In genomic region chr13:34287601-34288083, GRCm38 (mm10) we compare ENCODE assay signal across 9 mouse cellular contexts. TPM values are rescaled to one million over a fixed set of nuclear protein-coding genes. Genes with fewer than 3 reads are reported as not detected.
A peak's percentile ranks its signal among the peaks of the same experiment; 100 is the strongest.
DNase-seq lines count a peak whose midpoint lies in the region; ATAC-seq and TF ChIP-seq lines count a peak whose summit lies in the region.
"Had no signal": no experiment of that assay in that cellular context is flagged by ENCODE, and none has a peak within 500 bp of the region (broad histone marks: within the 10 kb centered on the region; RNA-seq: fewer than 3 reads in every experiment).

No protein-coding gene starts in this region.

- TF ChIP-seq EP300 in heart, adult 2 months (IDR thresholded peaks at IDR 0.05; ENCODE audit: insufficient read depth, low read depth, low read length) = no peak

- peak overlapping the region; percentile 33; the same call in 1 of the 2 replicates for H3K4me2 ChIP-seq in heart, embryonic 11.5 days
- 0 out of 2 replicates have a peak overlapping the region, but pooled peaks have one; percentile 22 for H3K4me2 ChIP-seq in hindbrain, embryonic 12.5 days (replicated peaks)
- H3K4me2 ChIP-seq in midbrain, embryonic 13.5 days (replicated peaks) = peak overlapping the region; percentile 11

- H3K79me2 ChIP-seq in heart, adult 2 months (replicated peaks; ENCODE audit: control insufficient read depth, insufficient read depth, low read length) = no peaks in the 10 kb centered on the region

- H3K27me3 ChIP-seq in heart, embryonic 11.5 days (ENCODE audit: control insufficient read depth, insufficient read depth, low read length) = no peaks in the 10 kb centered on the region
- H3K27me3 ChIP-seq in heart, adult 2 months (ENCODE audit: control insufficient read depth, insufficient read depth, low read length) = no peaks in the 10 kb centered on the region
- H3K27me3 ChIP-seq in hindbrain, embryonic 12.5 days = no peaks in the 10 kb centered on the region
- H3K27me3 ChIP-seq in midbrain, embryonic 13.5 days = no peaks in the 10 kb centered on the region

- no peak overlapping the region for H3K4me3 ChIP-seq in heart, embryonic 11.5 days (ENCODE audit: low read depth, low read length)
- no peak overlapping the region for H3K4me3 ChIP-seq in heart, adult 2 months
- H3K4me3 ChIP-seq in hindbrain, embryonic 12.5 days = no peak overlapping the region
- no peak overlapping the region for H3K4me3 ChIP-seq in midbrain, embryonic 13.5 days (replicated peaks)

- no peaks in the 10 kb centered on the region for H3K9me3 ChIP-seq in heart, embryonic 11.5 days (replicated peaks; ENCODE audit: control insufficient read depth, low read length)
- H3K9me3 ChIP-seq in hindbrain, embryonic 12.5 days (replicated peaks) = no peaks in the 10 kb centered on the region
- H3K9me3 ChIP-seq in midbrain, embryonic 13.5 days = no peaks in the 10 kb centered on the region

- TF ChIP-seq POLR2A in heart, adult 2 months (IDR thresholded peaks at IDR 0.05; ENCODE audit: insufficient read depth, low read depth, low read length) = no peak

- intact Hi-C loops in heart, adult 2 months (cut with DNase I) = no loop called here

- no peak overlapping the region for H3K9ac ChIP-seq in heart, embryonic 11.5 days (ENCODE audit: low read depth, low read length)
- H3K9ac ChIP-seq in heart, adult 2 months (ENCODE audit: low read depth, low read length) = no peak overlapping the region
- H3K9ac ChIP-seq in hindbrain, embryonic 12.5 days = no peak overlapping the region
- H3K9ac ChIP-seq in midbrain, embryonic 13.5 days (replicated peaks) = no peak overlapping the region

- WGBS in heart, embryonic 11.5 days (ENCODE audit: insufficient replicate concordance) = 30% methylated on average over 9 of the region's 9 CpGs
- WGBS in heart, adult 2 months = 48% methylated on average over 9 of the region's 9 CpGs
- WGBS in hindbrain, embryonic 12.5 days = 2% methylated on average over 9 of the region's 9 CpGs
- 2% methylated on average over 9 of the region's 9 CpGs for WGBS in midbrain, embryonic 13.5 days

- 0 out of 2 replicates have a peak, but pooled peaks cover 4% of the 10 kb centered on the region for H3K4me1 ChIP-seq in heart, embryonic 11.5 days (ENCODE audit: control insufficient read depth, insufficient read depth, low read length)
- no peaks in the 10 kb centered on the region; the same call in 1 of the 2 replicates for H3K4me1 ChIP-seq in heart, adult 2 months (ENCODE audit: control insufficient read depth, insufficient read depth, low read length)
- H3K4me1 ChIP-seq in hindbrain, embryonic 12.5 days = peaks cover 22% of the 10 kb centered on the region
- H3K4me1 ChIP-seq in midbrain, embryonic 13.5 days (replicated peaks) = peaks cover 38% of the 10 kb centered on the region

- TF ChIP-seq CTCF in heart, adult 2 months (IDR thresholded peaks at IDR 0.05) = no peak

- no peak overlapping the region for H3K27ac ChIP-seq in heart, embryonic 11.5 days (ENCODE audit: low read depth, low read length)
- H3K27ac ChIP-seq in heart, adult 2 months = no peak overlapping the region
- peak overlapping the region; percentile 64 for H3K27ac ChIP-seq in hindbrain, embryonic 12.5 days
- H3K27ac ChIP-seq in midbrain, embryonic 13.5 days = peak overlapping the region; percentile 75

- DNase-seq in heart, adult 2 months = no peak
- peak; percentile 82 for DNase-seq in ZHBTc4 (ENCODE audit: low read depth, low spot score)
- no peak for DNase-seq in cerebellum, adult 11-12 months
- no peak for DNase-seq in testis, postnatal 10 days (ENCODE audit: low spot score)
- no peak for DNase-seq in urinary bladder, adult 2 months (ENCODE audit: low spot score)
- DNase-seq: layer of hippocampus, adult 9-11 months had no signal

- no peaks in the 10 kb centered on the region for H3K36me3 ChIP-seq in heart, embryonic 11.5 days (ENCODE audit: control insufficient read depth, insufficient read depth, low read length)
- no peaks in the 10 kb centered on the region for H3K36me3 ChIP-seq in heart, adult 2 months (ENCODE audit: control insufficient read depth, insufficient read depth, low read length)
- H3K36me3 ChIP-seq in hindbrain, embryonic 12.5 days = no peaks in the 10 kb centered on the region
- no peaks in the 10 kb centered on the region for H3K36me3 ChIP-seq in midbrain, embryonic 13.5 days

- no peak for ATAC-seq in heart, embryonic 11.5 days (replicated peaks; ENCODE audit: insufficient number of reproducible peaks, low FRiP score, low TSS enrichment)
- peak; percentile 68; the same call in 1 of the 2 replicates for ATAC-seq in hindbrain, embryonic 12.5 days (ENCODE audit: low FRiP score)
- peak; percentile 92 for ATAC-seq in midbrain, embryonic 13.5 days

RNA-seq across cellular contexts. Expression of gene Slc22a23, which starts 57.3 kb away (rescaled TPM):
- polyA plus RNA-seq in heart, embryonic 11.5 days (2014; fragmentation: Nextera tagmentation; extraction: Ambion mirVana) = 7.3 and 8.1 TPM in 2 replicates
- 10 to 100 TPM; 11.1 to 14.2 TPM for total RNA-seq in heart, adult 2 months (2021)
- polyA plus RNA-seq in heart, adult 2 months (2012; rRNA removed) = 12.1 and 12.2 TPM in 2 replicates
- polyA plus RNA-seq in hindbrain, embryonic 12.5 days (2016; fragmentation: Nextera tagmentation; extraction: Ambion mirVana) = 14.0 and 16.1 TPM in 2 replicates
- polyA plus RNA-seq in midbrain, embryonic 13.5 days (2015; fragmentation: Nextera tagmentation; extraction: Ambion mirVana) = 15.3 and 15.8 TPM in 2 replicates
- polyA plus RNA-seq in urinary bladder, adult 2 months (2012; rRNA removed) = 26.6 and 31.8 TPM in 2 replicates

Comparison
In these comparisons a context has a peak if more than half of its experiments do, and no peak if none do; other contexts are left out.
1. H3K27ac ChIP-seq: peak in hindbrain, embryonic 12.5 days (single experiment) and midbrain, embryonic 13.5 days (single experiment); none in heart, embryonic 11.5 days (single experiment) and heart, adult 2 months (single experiment).
2. Peak in every context shown above with its lines, with median percentiles within 50 percentile points of each other: H3K4me2 ChIP-seq.